Mouse (Mus musculus) intestine, embryonic 14.5 days (tissue): Measurements from ENCODE around the gene Ifi214. TPM values are rescaled to one million over a fixed set of nuclear protein-coding genes. Genes with fewer than 3 reads are reported as not detected.
"Not testable (repeated sequence)": the region's sequence is repeated elsewhere in the genome, so short reads cannot be mapped to it uniquely, and the experiment has no call there.

Source experiments
- ATAC-seq: fragments of 200-750 bp; cut with Nextera tagmentation; replicated peaks from 2 replicates; pipeline ENCODE4 v1.8.0; 2017; ENCODE audit warnings: low read depth, moderate number of reproducible peaks, moderate TSS enrichment, moderate library complexity; ENCODE audit not compliant: low FRiP score, low TSS enrichment
- DNase-seq: peaks from one replicate; pipeline ENCODE4 v3.0.0-alpha.2; 2018; ENCODE audit warnings: low spot score
- H3K27ac ChIP-seq: fragments of 300-500 bp; sonication (generic); 2 replicates; pipeline ENCODE4 v1.5.1; 2014; ENCODE audit warnings: low read depth, mild to moderate bottlenecking, control low read depth
- H3K27me3 ChIP-seq: fragments of 300-500 bp; sonication (generic); replicated peaks from 2 replicates; pipeline ENCODE4 v1.6.1; 2014; ENCODE audit warnings: low read length, control low read depth; ENCODE audit not compliant: control insufficient read depth, insufficient read depth
- H3K36me3 ChIP-seq: fragments of 300-500 bp; sonication (generic); 2 replicates; pipeline ENCODE4 v1.6.1; 2014; ENCODE audit warnings: low read length, control low read depth; ENCODE audit not compliant: control insufficient read depth, insufficient read depth
- H3K4me1 ChIP-seq: fragments of 300-500 bp; sonication (generic); replicated peaks from 2 replicates; pipeline ENCODE4 v1.6.1; 2014; ENCODE audit warnings: low read length, control low read depth, mixed read lengths; ENCODE audit not compliant: control insufficient read depth, insufficient read depth
- H3K4me2 ChIP-seq: fragments of 300-500 bp; sonication (generic); 2 replicates; pipeline ENCODE4 v1.6.1; 2014; ENCODE audit warnings: low read length
- H3K4me3 ChIP-seq: fragments of 300-500 bp; sonication (generic); 2 replicates; pipeline ENCODE4 v1.5.1; 2014; ENCODE audit warnings: low read depth, low read length, control low read depth, mixed read lengths
- H3K9ac ChIP-seq: fragments of 300-500 bp; sonication (generic); 2 replicates; pipeline ENCODE4 v1.6.1; 2014; ENCODE audit warnings: mild to moderate bottlenecking, low read length
- H3K9me3 ChIP-seq: fragments of 300-500 bp; sonication (generic); 2 replicates; pipeline ENCODE4 v1.6.1; 2016; ENCODE audit warnings: low read length, control low read depth; ENCODE audit not compliant: control insufficient read depth
- WGBS: fragments of 180-500 bp; shearing (Covaris S2); extraction: QIAGEN DNeasy Blood & Tissue Kit; methylation state at CpG from one replicate; pipeline ENCODE4 v1.1.7; 2014; 5-methylcytosine and 5-hydroxymethylcytosine counted together
- microRNA-seq: library from miRNA; unstranded; fragments of <30 nt; microRNA quantifications from one replicate; pipeline ENCODE4, GENCODE M21; 2016
- polyA plus RNA-seq: library from polyadenylated mRNA; unstranded; fragments of >200 nt; fragmentation: Nextera tagmentation; extraction: Ambion mirVana; gene quantifications from 2 replicates; pipeline ENCODE4 v1.2.1, GENCODE M21; 2014

Ifi214 gene
- polyA plus RNA-seq, 1 experiment from 2014 or later = not detected

GRCm38 (mm10) chr1:173490812-173491480 is 44.8 kb downstream of the Ifi214 start, which contains the start of gene Ifi206:
Gene Ifi206, minus strand, starts transcription at chr1:173491041.
- 63% methylated on average over 3 of the region's 3 CpGs for WGBS
- H3K4me1 ChIP-seq, ATAC-seq, H3K4me2 ChIP-seq, H3K27me3 ChIP-seq, DNase-seq, H3K27ac ChIP-seq, H3K36me3 ChIP-seq, H3K9ac ChIP-seq, H3K9me3 ChIP-seq, H3K4me3 ChIP-seq: not testable (repeated sequence)

- not testable (repeated sequence) for ATAC-seq, H3K4me3 ChIP-seq, DNase-seq, H3K27me3 ChIP-seq, H3K4me1 ChIP-seq, H3K4me2 ChIP-seq, H3K27ac ChIP-seq, H3K9ac ChIP-seq, H3K36me3 ChIP-seq, H3K9me3 ChIP-seq
- 84% methylated on average over 3 of the region's 3 CpGs for WGBS
These were observed 54.6 kb downstream of the Ifi214 start for GRCm38 (mm10) chr1:173481182-173481574.

GRCm38 (mm10) chr1:173480399-173481181 is 55.2 kb downstream of the Ifi214 start:
- not testable (repeated sequence) for ATAC-seq, DNase-seq

More at GRCm38 (mm10) chr1:173480399-173481181, 55.2 kb downstream of the Ifi214 start:
- H3K4me2 ChIP-seq, H3K4me3 ChIP-seq, H3K27ac ChIP-seq, H3K4me1 ChIP-seq, H3K36me3 ChIP-seq, H3K27me3 ChIP-seq, H3K9ac ChIP-seq, H3K9me3 ChIP-seq: not testable (repeated sequence)
- WGBS = 87% methylated on average over 5 of the region's 5 CpGs

Small RNA genes within 50 kb of the gene (microRNA-seq; reads per million reads assigned to microRNA genes)
- gene Gm44481 = not detected

Other genes with a start within 250 kb of the Ifi214 start
- 1.1 and 1.2 TPM in 2 replicates for gene Ackr1, start 202.2 kb downstream of the Ifi214 start, polyA plus RNA-seq
- 2.8 and 3.9 TPM in 2 replicates for gene Aim2, start 185.1 kb downstream of the Ifi214 start, polyA plus RNA-seq
- gene Cadm3, start 168.3 kb downstream of the Ifi214 start, polyA plus RNA-seq = 7.6 and 7.7 TPM in 2 replicates
- gene Ifi206, start 44.9 kb downstream of the Ifi214 start, polyA plus RNA-seq = 0.18 and 0.34 TPM in 2 replicates
- 0.09 TPM in 1 of 2 replicates, not detected in the other for gene Ifi213, start 63.3 kb upstream of the Ifi214 start, polyA plus RNA-seq
- 0.14 and 0.17 TPM in 2 replicates for gene Ifi209, start 95.0 kb upstream of the Ifi214 start, polyA plus RNA-seq
- not detected in 2 replicates for gene Ifi208, start 137.7 kb upstream of the Ifi214 start, polyA plus RNA-seq
- gene Ifi207, start 205.8 kb upstream of the Ifi214 start, polyA plus RNA-seq = 1.2 and 1.6 TPM in 2 replicates
- gene Ifi204, start 231.0 kb upstream of the Ifi214 start, polyA plus RNA-seq = 1.3 and 2.1 TPM in 2 replicates